Mouse (Mus musculus) layer of hippocampus, postnatal 10 days (tissue): ENCODE measurements at regions not wholly inside any gene's neighbourhood (a gene's known extent, or its start where the extent isn't known, plus 50 kb on each side); places are given as distances from the start of the nearest gene placed in this dataset.

Source experiments
- DNase-seq, 2 experiments: peaks; one replicate each; pipeline ENCODE4 v3.0.0; 2021; ENCODE audit warnings: low spot score in 2 of 2

- no peak for DNase-seq
These were observed 164.7 kb downstream of the Grb14 start for GRCm38 (mm10) chr2:64860113-64860512.

- peak; percentile 87 to 90 for DNase-seq
These were observed 170.9 kb downstream of the Grb14 start for GRCm38 (mm10) chr2:64853918-64854317.

- DNase-seq = no peak
These were observed 171.9 kb downstream of the Grb14 start for GRCm38 (mm10) chr2:64852913-64853312.

GRCm38 (mm10) chr2:64851096-64851495, 173.7 kb downstream of the Grb14 start:
- DNase-seq = no peak

GRCm38 (mm10) chr2:64850656-64851055, 174.1 kb downstream of the Grb14 start:
- DNase-seq = no peak

- DNase-seq = peak; percentile 4 to 27
These were observed 200.3 kb downstream of the Grb14 start for GRCm38 (mm10) chr2:64824494-64824893.

GRCm38 (mm10) chr2:64823905-64824304, 200.9 kb downstream of the Grb14 start:
- no peak for DNase-seq

GRCm38 (mm10) chr2:64823074-64823473, 201.7 kb downstream of the Grb14 start:
- DNase-seq = no peak

- DNase-seq = no peak
These were observed 206.6 kb downstream of the Grb14 start for GRCm38 (mm10) chr2:64818159-64818558.
